Mouse (Mus musculus): ENCODE measurements at regions not wholly inside any gene's neighbourhood (a gene's known extent, or its start where the extent isn't known, plus 50 kb on each side); places are given as distances from the start of the nearest gene placed in this dataset.

- no peak for DNase-seq
- H3K36me3 ChIP-seq (ENCODE audit: insufficient read depth), result no peaks in the 10 kb centered on the region
- no peaks in the 10 kb centered on the region for H3K9me3 ChIP-seq (ENCODE audit: low read length)
- H3K27me3 ChIP-seq (ENCODE audit: insufficient read depth, low read length), result no peaks in the 10 kb centered on the region
- no peak overlapping the region for H3K9ac ChIP-seq
- no peak for TF ChIP-seq CTCF (IDR thresholded peaks at IDR 0.05; ENCODE audit: low read depth)
- H3K4me2 ChIP-seq (ENCODE audit: low read depth), result no peak overlapping the region
- WGBS, result 34% methylated on average over 3 of the region's 3 CpGs
- H3K27ac ChIP-seq (ENCODE audit: low read depth, low read length), result no peak overlapping the region
- no peak overlapping the region for H3K4me3 ChIP-seq (ENCODE audit: low read depth, low read length)
- ATAC-seq, result no peak
- 0 out of 2 replicates have a peak, but pooled peaks cover 4% of the 10 kb centered on the region for H3K4me1 ChIP-seq (ENCODE audit: insufficient read depth)
Measured at GRCm38 (mm10) chr9:30076482-30076881, 113.5 kb upstream of the Ntm start.

- no peaks in the 10 kb centered on the region for H3K36me3 ChIP-seq (ENCODE audit: insufficient read depth)
- ATAC-seq (no peak), DNase-seq (no peak)
- WGBS, result 38% methylated on average over 6 of the region's 6 CpGs
- H3K4me3 ChIP-seq (ENCODE audit: low read depth, low read length), result no peak overlapping the region
- no peaks in the 10 kb centered on the region for H3K4me1 ChIP-seq (ENCODE audit: insufficient read depth)
- no peak overlapping the region for H3K27ac ChIP-seq (ENCODE audit: low read depth, low read length)
- no peak overlapping the region for H3K4me2 ChIP-seq (ENCODE audit: low read depth)
- no peak overlapping the region for H3K9ac ChIP-seq
- no peaks in the 10 kb centered on the region for H3K9me3 ChIP-seq (ENCODE audit: low read length)
- no peak for TF ChIP-seq CTCF (IDR thresholded peaks at IDR 0.05; ENCODE audit: low read depth)
- H3K27me3 ChIP-seq (ENCODE audit: insufficient read depth, low read length), result no peaks in the 10 kb centered on the region
Measured at GRCm38 (mm10) chr9:30101942-30102341, 139.0 kb upstream of the Ntm start.

- Histone ChIP-seq H3K4me2 (ENCODE audit: low read depth) (no peak overlapping the region), H3K4me1 (ENCODE audit: insufficient read depth) (no peaks in the 10 kb centered on the region), H3K4me3 (ENCODE audit: low read depth, low read length) (no peak overlapping the region), H3K36me3 (ENCODE audit: insufficient read depth) (no peaks in the 10 kb centered on the region), H3K27ac (ENCODE audit: low read depth, low read length) (no peak overlapping the region), H3K27me3 (ENCODE audit: insufficient read depth, low read length) (no peaks in the 10 kb centered on the region), H3K9me3 (ENCODE audit: low read length) (no peaks in the 10 kb centered on the region), H3K9ac (no peak overlapping the region)
- DNase-seq, result no peak
- WGBS, result 88% methylated on average over 3 of the region's 3 CpGs
- no peak for ATAC-seq
- TF ChIP-seq CTCF (IDR thresholded peaks at IDR 0.05; ENCODE audit: low read depth), result no peak
Measured at GRCm38 (mm10) chr9:30122371-30122770, 159.4 kb upstream of the Ntm start.

- Histone ChIP-seq H3K36me3 (ENCODE audit: insufficient read depth) (no peaks in the 10 kb centered on the region), H3K4me3 (ENCODE audit: low read depth, low read length) (no peak overlapping the region), H3K27me3 (ENCODE audit: insufficient read depth, low read length) (no peaks in the 10 kb centered on the region), H3K9ac (no peak overlapping the region), H3K9me3 (ENCODE audit: low read length) (no peaks in the 10 kb centered on the region), H3K4me2 (ENCODE audit: low read depth) (no peak overlapping the region), H3K4me1 (ENCODE audit: insufficient read depth) (no peaks in the 10 kb centered on the region), H3K27ac (ENCODE audit: low read depth, low read length) (no peak overlapping the region)
- WGBS, result 37% methylated on average over 6 of the region's 6 CpGs
- no peak for TF ChIP-seq CTCF (IDR thresholded peaks at IDR 0.05; ENCODE audit: low read depth)
- DNase-seq (peak; percentile 69), ATAC-seq (no peak; the same call in 1 of the 2 replicates)
Measured at GRCm38 (mm10) chr9:30129151-30129550, 166.2 kb upstream of the Ntm start.

- Histone ChIP-seq H3K27me3 (ENCODE audit: insufficient read depth, low read length) (no peaks in the 10 kb centered on the region), H3K36me3 (ENCODE audit: insufficient read depth) (no peaks in the 10 kb centered on the region), H3K9me3 (ENCODE audit: low read length) (no peaks in the 10 kb centered on the region), H3K4me1 (ENCODE audit: insufficient read depth) (0 out of 2 replicates have a peak, but pooled peaks cover under 1% of the 10 kb centered on the region), H3K4me2 (ENCODE audit: low read depth) (no peak overlapping the region), H3K27ac (ENCODE audit: low read depth, low read length) (no peak overlapping the region), H3K4me3 (ENCODE audit: low read depth, low read length) (no peak overlapping the region), H3K9ac (no peak overlapping the region)
- TF ChIP-seq CTCF (IDR thresholded peaks at IDR 0.05; ENCODE audit: low read depth), result no peak
- WGBS, result 93% methylated on average over 2 of the region's 2 CpGs
- ATAC-seq, result no peak
- DNase-seq, result no peak
Measured at GRCm38 (mm10) chr9:30131626-30132025, 168.7 kb upstream of the Ntm start.

- DNase-seq (peak; percentile 81), ATAC-seq (peak; percentile 73)
- TF ChIP-seq CTCF (IDR thresholded peaks at IDR 0.05; ENCODE audit: low read depth), result no peak
- 34% methylated on average over 3 of the region's 3 CpGs for WGBS
- Histone ChIP-seq H3K9me3 (ENCODE audit: low read length) (no peaks in the 10 kb centered on the region), H3K4me1 (ENCODE audit: insufficient read depth) (peaks cover 15% of the 10 kb centered on the region), H3K36me3 (ENCODE audit: insufficient read depth) (no peaks in the 10 kb centered on the region), H3K27ac (ENCODE audit: low read depth, low read length) (no peak overlapping the region), H3K27me3 (ENCODE audit: insufficient read depth, low read length) (no peaks in the 10 kb centered on the region), H3K4me2 (ENCODE audit: low read depth) (no peak overlapping the region), H3K4me3 (ENCODE audit: low read depth, low read length) (no peak overlapping the region), H3K9ac (no peak overlapping the region)
Measured at GRCm38 (mm10) chr9:30134303-30134702, 171.4 kb upstream of the Ntm start.

- no peaks in the 10 kb centered on the region for H3K9me3 ChIP-seq (ENCODE audit: low read length)
- whole genome bisulfite sequencing, result 16% methylated on average over 14 of the region's 14 CpGs
- H3K4me1 ChIP-seq (ENCODE audit: insufficient read depth), result peaks cover 22% of the 10 kb centered on the region
- DNase-seq (peak; percentile 86), ATAC-seq (peak; percentile 83)
- no peak overlapping the region for H3K4me2 ChIP-seq (ENCODE audit: low read depth)
- H3K9ac ChIP-seq, result no peak overlapping the region
- H3K36me3 ChIP-seq (ENCODE audit: insufficient read depth), result no peaks in the 10 kb centered on the region
- peak; percentile 81 for TF ChIP-seq CTCF (IDR thresholded peaks at IDR 0.05; ENCODE audit: low read depth)
- H3K4me3 ChIP-seq (ENCODE audit: low read depth, low read length), result no peak overlapping the region
- no peak overlapping the region for H3K27ac ChIP-seq (ENCODE audit: low read depth, low read length)
- H3K27me3 ChIP-seq (ENCODE audit: insufficient read depth, low read length), result no peaks in the 10 kb centered on the region
Measured at GRCm38 (mm10) chr9:30137611-30138287, 174.8 kb upstream of the Ntm start.

Measured in forebrain, postnatal 0 days (tissue).